Mouse (Mus musculus): ENCODE measurements around the gene Mfsd6l.

GRCm38 (mm10) chr11:68531066-68531806 is 24.8 kb upstream of the Mfsd6l start:
- TF ChIP-seq CTCF (IDR thresholded peaks at IDR 0.05; ENCODE audit: extremely low read depth, insufficient read length, insufficient replicate concordance, low read depth, low read length): 0 out of 2 replicates have a peak, but pooled peaks have one; percentile 27
- TF ChIP-seq POLR2A (IDR thresholded peaks at IDR 0.05; ENCODE audit: low read depth, low read length): no peak
